In the genomic region with DNA sequence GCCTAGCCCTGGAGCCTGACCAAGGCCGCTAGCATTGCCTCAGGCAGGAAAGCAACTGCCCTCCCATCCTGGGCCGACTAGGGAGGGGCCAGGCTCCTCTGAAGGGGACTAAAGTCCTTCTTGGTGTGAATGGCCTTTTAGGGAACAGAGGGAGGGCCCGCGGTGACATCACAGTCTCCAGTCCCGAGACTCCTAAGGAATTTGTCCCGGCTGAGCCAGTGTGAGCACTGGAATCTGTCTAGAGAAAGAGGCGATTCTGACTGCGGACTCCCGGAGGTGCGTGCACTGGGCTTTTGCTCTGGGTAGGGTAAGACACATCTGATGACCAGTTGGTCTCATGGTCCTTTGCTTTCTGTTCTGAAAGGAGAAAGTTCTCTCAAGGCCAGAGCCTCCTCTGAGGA, we compare ENCODE assay signal across 8 mouse cellular contexts.
DNase-seq lines count a peak whose midpoint lies in the region; ATAC-seq lines count a peak whose summit lies in the region.

No protein-coding gene starts in this region.

- H3K27ac ChIP-seq in embryonic facial prominence, embryonic 13.5 days, result peak overlapping the region; percentile 89
- peak overlapping the region; percentile 96 for H3K27ac ChIP-seq in lung, embryonic 16.5 days (ENCODE audit: low read length)

- H3K9ac ChIP-seq in embryonic facial prominence, embryonic 13.5 days, result peak overlapping the region; percentile 61
- H3K9ac ChIP-seq in lung, embryonic 16.5 days (ENCODE audit: low read length), result peak overlapping the region; percentile 72

- ATAC-seq in embryonic facial prominence, embryonic 13.5 days (ENCODE audit: insufficient number of reproducible peaks, insufficient read depth, low FRiP score, low TSS enrichment, low read depth), result 0 out of 2 replicates have a peak, but pooled peaks have one; percentile 29
- ATAC-seq in lung, embryonic 16.5 days (ENCODE audit: low read depth), result peak; percentile 93
- ATAC-seq in erythroid progenitor cell, adult 5-6 weeks (replicated peaks; ENCODE audit: low FRiP score, poor library complexity, severe bottlenecking), result no peak

- H3K4me3 ChIP-seq in embryonic facial prominence, embryonic 13.5 days, result peak overlapping the region; percentile 33
- H3K4me3 ChIP-seq in lung, embryonic 16.5 days (ENCODE audit: low read length), result peak overlapping the region; percentile 56

- peak; percentile 21 to 43 for DNase-seq in layer of hippocampus, postnatal 14 days (ENCODE audit: low spot score in 2 of 2)
- no peak for DNase-seq in layer of hippocampus, postnatal 36 days
- peak; percentile 95 to 96 for DNase-seq in heart, adult 9 months (ENCODE audit: low spot score in 2 of 2)
- peak; percentile 96 for DNase-seq in kidney, adult 9 months
- peak; percentile 18 to 26 for DNase-seq in right cerebral cortex, adult 2 months (ENCODE audit: low spot score in 2 of 2)

- peaks cover 5% of the 10 kb centered on the region; the same call in 1 of the 2 replicates for H3K36me3 ChIP-seq in embryonic facial prominence, embryonic 13.5 days
- peaks cover 3% of the 10 kb centered on the region for H3K36me3 ChIP-seq in lung, embryonic 16.5 days (ENCODE audit: control insufficient read depth, insufficient read depth, low read length)

- H3K4me2 ChIP-seq in embryonic facial prominence, embryonic 13.5 days, result peak overlapping the region; percentile 55
- peak overlapping the region; percentile 65 for H3K4me2 ChIP-seq in lung, embryonic 16.5 days (ENCODE audit: low read depth, low read length)

- no peaks in the 10 kb centered on the region for H3K27me3 ChIP-seq in embryonic facial prominence, embryonic 13.5 days
- H3K27me3 ChIP-seq in lung, embryonic 16.5 days (ENCODE audit: control insufficient read depth, insufficient read depth, low read depth, low read length), result no peaks in the 10 kb centered on the region

- 6% methylated on average over 10 of the region's 10 CpGs for WGBS in embryonic facial prominence, embryonic 13.5 days
- WGBS in lung, embryonic 16.5 days, result 4% methylated on average over 10 of the region's 10 CpGs

- H3K9me3 ChIP-seq in embryonic facial prominence, embryonic 13.5 days, result no peaks in the 10 kb centered on the region
- H3K9me3 ChIP-seq in lung, embryonic 16.5 days (ENCODE audit: control insufficient read depth, low read length), result no peaks in the 10 kb centered on the region

- peaks cover 47% of the 10 kb centered on the region for H3K4me1 ChIP-seq in embryonic facial prominence, embryonic 13.5 days
- H3K4me1 ChIP-seq in lung, embryonic 16.5 days (replicated peaks; ENCODE audit: control insufficient read depth, insufficient read depth, low read length), result peaks cover 43% of the 10 kb centered on the region

Comparison
In these comparisons a context has a peak if more than half of its experiments do, and no peak if none do; other contexts are left out.
1. DNase-seq: peak in layer of hippocampus, postnatal 14 days (2 of 2), heart, adult 9 months (2 of 2), kidney, adult 9 months (single experiment) and right cerebral cortex, adult 2 months (2 of 2); none in layer of hippocampus, postnatal 36 days (0 of 2).